Mouse (Mus musculus): ENCODE results near the gene Th.

The Th gene

GRCm38 (mm10) chr7:142901774-142902173 is 29.2 kb downstream of the Th start:
- no peak for DNase-seq (ENCODE audit: low spot score)

GRCm38 (mm10) chr7:142899872-142900271 is 31.1 kb downstream of the Th start:
- DNase-seq (ENCODE audit: low spot score): no peak

- DNase-seq (ENCODE audit: low spot score): no peak
These were observed 33.5 kb downstream of the Th start for GRCm38 (mm10) chr7:142897471-142897870.

- DNase-seq (ENCODE audit: low spot score): no peak
These were observed 34.8 kb downstream of the Th start for GRCm38 (mm10) chr7:142895901-142896665.

GRCm38 (mm10) chr7:142895223-142895840 is 35.6 kb downstream of the Th start:
- no peak for DNase-seq (ENCODE audit: low spot score)

GRCm38 (mm10) chr7:142894669-142895068 is 36.3 kb downstream of the Th start:
- no peak for DNase-seq (ENCODE audit: low spot score)

- no peak for DNase-seq (ENCODE audit: low spot score)
These were observed 36.9 kb downstream of the Th start for GRCm38 (mm10) chr7:142893721-142894639.

- DNase-seq (ENCODE audit: low spot score): no peak
These were observed 37.6 kb downstream of the Th start for GRCm38 (mm10) chr7:142893296-142893695.

- no peak for DNase-seq (ENCODE audit: low spot score)
These were observed 61.3 kb downstream of the Th start for GRCm38 (mm10) chr7:142869419-142870163.

GRCm38 (mm10) chr7:142850681-142851080 is 80.2 kb downstream of the Th start:
- DNase-seq (ENCODE audit: low spot score): no peak

Data from urinary bladder, postnatal 10 days (tissue).